Mouse (Mus musculus) spleen, postnatal 4 days (tissue): Measurements from ENCODE around the gene Gm8094.
"Not testable (repeated sequence)": the region's sequence is repeated elsewhere in the genome, so short reads cannot be mapped to it uniquely, and the experiment has no call there.

Experiments used
- DNase-seq, 2 experiments: peaks; one replicate each; pipeline ENCODE4 v3.0.0; 2022; ENCODE audit warnings: low spot score in 2 of 2

Gene Gm8094

GRCm38 (mm10) chr14:43076543-43076942, at the start of gene Gm8094:
Gene Gm8094, minus strand, starts transcription at chr14:43076643.
- DNase-seq, result not testable (repeated sequence)

- not testable (repeated sequence) for DNase-seq
Observed at GRCm38 (mm10) chr14:43119673-43120072, 43.2 kb upstream of the Gm8094 start.

DNA sequence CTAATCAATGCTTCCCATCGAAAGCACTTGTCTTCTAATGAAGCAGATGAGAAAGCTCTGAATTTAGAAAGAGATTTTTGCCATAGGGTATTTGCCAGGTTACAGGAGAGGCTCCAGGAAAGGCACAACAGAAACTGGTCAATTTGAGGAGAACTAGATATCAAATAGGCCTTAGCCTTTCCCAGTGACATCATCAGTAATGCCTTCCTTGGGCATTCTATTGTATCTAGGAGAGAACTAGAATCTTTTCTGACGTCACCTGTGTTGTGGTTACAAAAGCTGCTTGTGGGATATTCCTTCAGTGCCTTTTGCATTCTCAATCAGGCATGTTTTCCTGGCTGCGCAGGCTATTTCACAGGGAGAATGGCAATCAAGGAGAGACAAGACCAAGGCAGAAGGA, 23.9 kb upstream of the Gm8094 start, which contains the start of gene Gm8104:
Gene Gm8104, plus strand, starts transcription at position 301 of the 400 bp plus-strand sequence.
- not testable (repeated sequence) for DNase-seq

DNA sequence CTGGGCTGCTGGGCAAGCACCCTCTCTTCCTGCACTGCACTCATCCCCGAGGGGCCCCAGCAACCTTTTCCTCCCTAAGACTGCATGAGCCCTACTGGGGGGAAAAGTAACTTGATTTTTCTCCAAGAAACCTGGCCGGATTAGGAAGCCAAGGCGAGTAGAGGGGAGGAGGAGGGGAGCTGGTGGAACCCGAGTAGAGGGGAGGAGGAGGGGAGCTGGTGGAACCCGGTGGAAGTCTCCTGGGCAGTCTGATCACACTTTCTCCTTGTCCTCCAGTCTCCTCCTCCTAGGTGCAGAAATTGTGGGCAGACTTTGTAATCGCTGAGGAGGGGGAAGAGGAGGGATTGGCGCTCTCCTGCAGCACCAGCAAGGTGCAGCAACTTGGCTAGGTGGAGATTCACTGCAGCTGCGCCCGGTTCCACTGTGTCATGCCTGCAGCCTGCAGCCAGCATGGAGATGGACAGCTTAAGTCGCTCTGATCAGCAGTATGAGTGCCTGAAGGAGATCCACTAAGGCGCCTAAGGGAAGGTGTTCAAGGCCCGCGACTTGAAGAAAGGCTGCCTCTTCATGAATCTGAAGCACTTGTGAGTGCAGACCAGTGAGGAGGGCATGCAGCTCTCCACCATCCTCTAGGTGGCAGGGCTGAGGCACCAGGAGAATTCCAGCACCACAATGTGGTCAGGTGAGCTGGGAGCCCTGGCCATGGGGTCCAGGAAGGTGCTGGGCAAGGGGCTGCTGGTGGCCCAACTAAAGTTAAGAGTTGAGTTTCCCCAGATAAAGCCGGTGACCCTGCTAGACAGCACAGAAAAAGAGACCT, 12.9 kb upstream of the Gm8094 start:
- not testable (repeated sequence) for DNase-seq

DNA sequence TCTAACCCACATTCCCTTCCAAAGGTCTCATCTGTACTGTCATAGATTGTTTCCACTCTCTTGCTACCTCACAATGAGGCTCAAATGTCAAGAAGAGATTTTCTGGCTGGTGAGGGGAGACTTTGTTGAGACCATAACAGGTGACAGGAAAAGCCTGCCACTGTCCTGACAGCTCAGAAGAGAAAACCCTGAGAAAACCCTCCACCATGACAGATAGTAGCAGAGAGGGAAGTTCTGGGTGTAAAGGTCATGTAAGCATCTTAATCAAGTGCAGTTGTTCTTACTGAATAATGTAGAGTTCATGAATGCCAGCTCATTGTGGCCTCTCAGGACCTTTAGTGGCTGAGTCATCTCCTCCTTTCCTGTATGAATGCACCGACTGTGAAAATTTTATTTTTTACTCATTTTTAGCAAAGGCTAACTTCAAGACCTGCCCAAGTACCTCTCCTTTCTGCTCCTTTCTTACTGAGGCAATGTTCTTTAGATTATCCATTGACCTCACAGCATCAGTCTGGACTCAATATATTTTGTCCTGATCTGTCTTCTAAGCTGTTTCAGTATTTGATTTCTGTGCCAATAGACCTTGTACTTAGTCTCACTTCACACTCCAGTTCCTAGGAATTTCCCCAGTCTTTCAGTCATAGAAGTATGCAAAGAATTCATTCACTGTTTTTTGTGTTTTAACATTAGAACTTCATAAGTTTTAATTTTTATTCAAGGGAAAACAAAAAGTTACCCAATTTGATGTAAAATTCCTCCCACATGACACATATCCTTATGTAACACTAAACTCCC, 8.7 kb upstream of the Gm8094 start:
- peak; percentile 11 to 63 for DNase-seq

DNA sequence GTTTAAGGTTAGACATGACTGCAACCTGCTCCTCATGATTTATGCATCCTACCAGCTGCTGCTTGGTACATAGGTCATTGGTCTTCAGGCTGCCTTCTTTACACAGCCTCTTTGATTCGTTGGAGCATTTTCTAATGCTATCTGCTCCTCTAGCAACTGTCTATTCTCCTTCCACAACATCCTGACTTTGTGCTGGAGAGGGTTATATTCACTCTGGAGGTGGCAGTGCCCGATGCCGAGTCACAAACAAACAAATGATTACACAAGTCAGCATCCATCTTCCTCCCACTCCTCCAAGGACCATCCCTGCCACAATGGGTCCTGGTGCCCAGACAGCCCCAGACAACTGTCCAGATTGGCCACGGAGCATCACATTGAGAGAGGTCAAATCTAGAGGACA, 16.3 kb downstream of the Gm8094 start:
- peak in 1 of 2 experiments; percentile 60 for DNase-seq

DNA sequence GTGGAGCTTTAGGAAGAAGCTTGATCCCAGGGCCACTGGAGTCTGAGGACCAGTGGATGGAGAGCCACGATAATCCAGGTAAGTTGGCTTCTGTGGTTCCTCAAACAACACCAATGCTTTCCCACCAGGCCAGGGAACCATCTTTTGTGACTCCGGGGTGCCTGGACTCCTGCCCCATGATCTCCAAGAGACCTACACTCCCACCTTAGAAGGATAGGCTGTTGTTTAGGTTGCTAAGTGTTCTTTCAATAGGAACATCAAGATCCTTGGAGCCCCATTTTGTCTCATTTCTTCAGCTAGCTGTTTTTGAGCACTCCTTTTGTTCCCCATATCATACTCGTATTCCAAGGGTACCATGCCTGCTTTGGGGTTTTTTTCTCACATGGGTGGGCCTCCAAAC, 18.4 kb downstream of the Gm8094 start:
- peak; percentile 11 to 60 for DNase-seq
